Mouse (Mus musculus) cerebellum, adult 2 months (tissue): ENCODE data around the gene Tcf15.

Source experiments
- CTCF ChIP-seq: fragments of 200-500 bp; IDR thresholded peaks from 2 replicates; pipeline ENCODE4 v1.5.1; 2011; ENCODE audit warnings: low read depth, mild to moderate bottlenecking, control low read depth, low read length, moderate library complexity, borderline replicate concordance; ENCODE audit not compliant: insufficient read depth
- POLR2A ChIP-seq: fragments of 200-500 bp; IDR thresholded peaks from 2 replicates; pipeline ENCODE4 v1.6.1; 2011; ENCODE audit warnings: low read length, control low read depth, borderline replicate concordance; ENCODE audit not compliant: insufficient read depth

DNA sequence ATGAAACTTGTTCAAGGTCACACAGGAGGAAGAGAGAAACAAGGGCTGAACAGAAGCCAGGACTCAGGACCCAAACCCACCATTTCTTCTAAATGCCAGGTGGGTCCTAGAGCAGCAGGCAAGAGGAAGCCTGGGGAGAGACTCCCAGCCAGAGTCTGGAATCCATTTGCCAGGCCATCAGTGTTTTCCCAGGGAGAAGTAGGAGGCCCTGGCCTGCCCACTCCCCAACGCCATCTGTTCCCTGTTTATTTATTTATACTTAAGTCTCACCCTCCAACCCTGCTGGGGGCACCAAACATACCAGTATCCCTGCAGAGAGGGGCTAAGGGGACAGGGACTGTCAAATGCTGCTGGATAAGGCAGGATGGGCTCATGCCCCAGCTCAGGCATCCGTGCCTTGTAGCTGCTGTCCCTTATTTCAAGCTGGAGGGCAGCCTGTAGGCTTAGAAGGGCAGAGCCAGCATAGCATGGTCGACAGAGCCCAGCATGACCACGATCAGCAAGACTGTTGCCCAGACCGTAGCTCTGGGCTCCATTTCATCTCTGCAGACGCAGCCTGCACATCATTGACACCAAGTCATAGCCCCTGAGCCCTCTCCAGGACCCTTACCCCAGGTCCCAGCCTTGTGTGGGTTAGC is 24.0 kb upstream of the Tcf15 start:
- TF ChIP-seq POLR2A, result no peak
- no peak for TF ChIP-seq CTCF
